Mouse (Mus musculus) kidney, postnatal 36 days (tissue): ENCODE data around the gene Eif2ak4.

Experiments used
- DNase-seq, 2 experiments: peaks; one replicate each; pipeline ENCODE4 v3.0.0; 2021 to 2022; ENCODE audit warnings: mixed read lengths in 2 of 2

Gene Eif2ak4

GRCm38 (mm10) chr2:118406811-118407210 lies 18.4 kb downstream of the Eif2ak4 start:
- DNase-seq, result no peak

GRCm38 (mm10) chr2:118408336-118408895 lies 20.0 kb downstream of the Eif2ak4 start:
- DNase-seq, result no peak

- no peak for DNase-seq
Measured at GRCm38 (mm10) chr2:118412821-118413220, 24.4 kb downstream of the Eif2ak4 start.

GRCm38 (mm10) chr2:118415601-118416355 lies 27.4 kb downstream of the Eif2ak4 start:
- no peak for DNase-seq

- no peak for DNase-seq
Measured at GRCm38 (mm10) chr2:118418076-118418475, 29.7 kb downstream of the Eif2ak4 start.

- no peak for DNase-seq
Measured at GRCm38 (mm10) chr2:118421951-118422350, 33.5 kb downstream of the Eif2ak4 start.

- peak; percentile 14 to 51 for DNase-seq
Measured at GRCm38 (mm10) chr2:118422385-118422784, 34.0 kb downstream of the Eif2ak4 start.

GRCm38 (mm10) chr2:118428296-118428695 lies 39.9 kb downstream of the Eif2ak4 start:
- DNase-seq, result no peak

- no peak for DNase-seq
Measured at GRCm38 (mm10) chr2:118429297-118429696, 40.9 kb downstream of the Eif2ak4 start.

GRCm38 (mm10) chr2:118430630-118431029 lies 42.2 kb downstream of the Eif2ak4 start:
- no peak for DNase-seq

- DNase-seq, result peak; percentile 37 to 70
Measured at GRCm38 (mm10) chr2:118431589-118431988, 43.2 kb downstream of the Eif2ak4 start.

- no peak for DNase-seq
Measured at GRCm38 (mm10) chr2:118442172-118442571, 53.8 kb downstream of the Eif2ak4 start.

- no peak for DNase-seq
Measured at GRCm38 (mm10) chr2:118442723-118443122, 54.3 kb downstream of the Eif2ak4 start.

GRCm38 (mm10) chr2:118445696-118446674 lies 57.6 kb downstream of the Eif2ak4 start:
- peak in 1 of 2 experiments; percentile 10 for DNase-seq

GRCm38 (mm10) chr2:118448181-118448580 lies 59.8 kb downstream of the Eif2ak4 start:
- DNase-seq, result no peak

GRCm38 (mm10) chr2:118451056-118451455 lies 62.6 kb downstream of the Eif2ak4 start:
- DNase-seq, result no peak

GRCm38 (mm10) chr2:118457029-118457428 lies 68.6 kb downstream of the Eif2ak4 start:
- DNase-seq, result no peak

GRCm38 (mm10) chr2:118457463-118458261 lies 69.2 kb downstream of the Eif2ak4 start:
- DNase-seq, result no peak

GRCm38 (mm10) chr2:118461480-118462165 lies 73.2 kb downstream of the Eif2ak4 start:
- no peak for DNase-seq

GRCm38 (mm10) chr2:118463480-118463879 lies 75.1 kb downstream of the Eif2ak4 start:
- DNase-seq, result no peak

- DNase-seq, result no peak
Measured at GRCm38 (mm10) chr2:118464450-118464849, 76.0 kb downstream of the Eif2ak4 start.

GRCm38 (mm10) chr2:118465894-118466293 lies 77.5 kb downstream of the Eif2ak4 start:
- no peak for DNase-seq
